Mouse (Mus musculus): ENCODE measurements around the gene Arnt. TPM values are rescaled to one million over a fixed set of nuclear protein-coding genes. Genes with fewer than 3 reads are reported as not detected.
"Not testable (repeated sequence)": the region's sequence is repeated elsewhere in the genome, so short reads cannot be mapped to it uniquely, and the experiment has no call there.

The Arnt gene
- polyA plus RNA-seq (2012; ENCODE audit: insufficient read depth, insufficient read length, low replicate concordance, missing spikeins), result 258 TPM in 1 of 2 replicates, not detected in the other

- WGBS, result under 1% methylated on average over 47 of the region's 47 CpGs
- TF ChIP-seq CTCF (IDR thresholded peaks at IDR 0.05; ENCODE audit: insufficient read depth, low read depth, low read length) (no peak), POLR2A (IDR thresholded peaks at IDR 0.05; ENCODE audit: insufficient read depth, low read depth, low read length) (peak; percentile 72; the same call in 1 of the 2 replicates)
- Histone ChIP-seq H3K27ac (ENCODE audit: insufficient read depth, low read depth, low read length) (peak within 1 kb of the TSS; percentile 61; the same call in 1 of the 2 replicates), H3K4me1 (ENCODE audit: control insufficient read depth, insufficient read depth, low read length) (peaks cover 4% of the 10 kb centered on the region), H3K4me3 (ENCODE audit: insufficient read depth, low read depth, low read length) (peak within 1 kb of the TSS; percentile 81)
These were observed at the start of gene Arnt for GRCm38 (mm10) chr3:95434136-95434982. Gene Arnt (plus strand): TSS chr3:95434388.

GRCm38 (mm10) chr3:95385401-95386075 is 48.6 kb upstream of the Arnt start:
- WGBS, result 77% methylated on average over 5 of the region's 5 CpGs
- Histone ChIP-seq H3K27ac (ENCODE audit: insufficient read depth, low read depth, low read length) (no peak overlapping the region), H3K4me1 (ENCODE audit: control insufficient read depth, insufficient read depth, low read length) (no peaks in the 10 kb centered on the region), H3K4me3 (ENCODE audit: insufficient read depth, low read depth, low read length) (no peak overlapping the region)
- TF ChIP-seq POLR2A (IDR thresholded peaks at IDR 0.05; ENCODE audit: insufficient read depth, low read depth, low read length) (no peak), CTCF (IDR thresholded peaks at IDR 0.05; ENCODE audit: insufficient read depth, low read depth, low read length) (no peak)

- WGBS, result 81% methylated on average over 4 of the region's 4 CpGs
- no peaks in the 10 kb centered on the region for H3K4me1 ChIP-seq (ENCODE audit: control insufficient read depth, insufficient read depth, low read length)
These were observed 39.8 kb upstream of the Arnt start for GRCm38 (mm10) chr3:95394385-95394784.

GRCm38 (mm10) chr3:95402741-95403140 is 31.4 kb upstream of the Arnt start, which contains the start of gene 4930558C23Rik:
Gene 4930558C23Rik (minus strand): TSS chr3:95402841.
- TF ChIP-seq CTCF (IDR thresholded peaks at IDR 0.05; ENCODE audit: insufficient read depth, low read depth, low read length), result no peak
- TF ChIP-seq POLR2A (IDR thresholded peaks at IDR 0.05; ENCODE audit: insufficient read depth, low read depth, low read length), result no peak
- no peak within 1 kb of the TSS for H3K4me3 ChIP-seq (ENCODE audit: insufficient read depth, low read depth, low read length)
- H3K4me1 ChIP-seq (ENCODE audit: control insufficient read depth, insufficient read depth, low read length), result no peaks in the 10 kb centered on the region
- no peak within 1 kb of the TSS for H3K27ac ChIP-seq (ENCODE audit: insufficient read depth, low read depth, low read length)
- 93% methylated on average over 3 of the region's 3 CpGs for WGBS

More at GRCm38 (mm10) chr3:95394385-95394784, 39.8 kb upstream of the Arnt start:
- TF ChIP-seq CTCF (IDR thresholded peaks at IDR 0.05; ENCODE audit: insufficient read depth, low read depth, low read length) (no peak), POLR2A (IDR thresholded peaks at IDR 0.05; ENCODE audit: insufficient read depth, low read depth, low read length) (no peak)
- no peak overlapping the region for H3K4me3 ChIP-seq (ENCODE audit: insufficient read depth, low read depth, low read length)
- H3K27ac ChIP-seq (ENCODE audit: insufficient read depth, low read depth, low read length), result no peak overlapping the region

GRCm38 (mm10) chr3:95407728-95408127 is 26.5 kb upstream of the Arnt start:
- WGBS, result 78% methylated on average over 1 of the region's 1 CpGs
- TF ChIP-seq POLR2A (IDR thresholded peaks at IDR 0.05; ENCODE audit: insufficient read depth, low read depth, low read length), result no peak
- TF ChIP-seq CTCF (IDR thresholded peaks at IDR 0.05; ENCODE audit: insufficient read depth, low read depth, low read length), result no peak
- Histone ChIP-seq H3K4me3 (ENCODE audit: insufficient read depth, low read depth, low read length) (no peak overlapping the region), H3K4me1 (ENCODE audit: control insufficient read depth, insufficient read depth, low read length) (no peaks in the 10 kb centered on the region), H3K27ac (ENCODE audit: insufficient read depth, low read depth, low read length) (no peak overlapping the region)

- no peak overlapping the region for H3K4me3 ChIP-seq (ENCODE audit: insufficient read depth, low read depth, low read length)
- no peaks in the 10 kb centered on the region for H3K4me1 ChIP-seq (ENCODE audit: control insufficient read depth, insufficient read depth, low read length)
- H3K27ac ChIP-seq (ENCODE audit: insufficient read depth, low read depth, low read length), result no peak overlapping the region
- 93% methylated on average over 2 of the region's 2 CpGs for WGBS
- TF ChIP-seq POLR2A (IDR thresholded peaks at IDR 0.05; ENCODE audit: insufficient read depth, low read depth, low read length) (no peak), CTCF (IDR thresholded peaks at IDR 0.05; ENCODE audit: insufficient read depth, low read depth, low read length) (no peak)
These were observed 25.3 kb upstream of the Arnt start for GRCm38 (mm10) chr3:95408852-95409251.

- no peak overlapping the region for H3K27ac ChIP-seq (ENCODE audit: insufficient read depth, low read depth, low read length)
- TF ChIP-seq POLR2A (IDR thresholded peaks at IDR 0.05; ENCODE audit: insufficient read depth, low read depth, low read length), result no peak
- no peak for TF ChIP-seq CTCF (IDR thresholded peaks at IDR 0.05; ENCODE audit: insufficient read depth, low read depth, low read length)
- WGBS, result 76% methylated on average over 1 of the region's 1 CpGs
- H3K4me1 ChIP-seq (ENCODE audit: control insufficient read depth, insufficient read depth, low read length), result no peaks in the 10 kb centered on the region
- no peak overlapping the region for H3K4me3 ChIP-seq (ENCODE audit: insufficient read depth, low read depth, low read length)
These were observed 21.9 kb upstream of the Arnt start for GRCm38 (mm10) chr3:95412268-95412667.

- Histone ChIP-seq H3K4me1 (ENCODE audit: control insufficient read depth, insufficient read depth, low read length) (no peaks in the 10 kb centered on the region), H3K27ac (ENCODE audit: insufficient read depth, low read depth, low read length) (no peak overlapping the region), H3K4me3 (ENCODE audit: insufficient read depth, low read depth, low read length) (no peak overlapping the region)
- no peak for TF ChIP-seq POLR2A (IDR thresholded peaks at IDR 0.05; ENCODE audit: insufficient read depth, low read depth, low read length)
- no peak for TF ChIP-seq CTCF (IDR thresholded peaks at IDR 0.05; ENCODE audit: insufficient read depth, low read depth, low read length)
- WGBS, result 95% methylated on average over 6 of the region's 6 CpGs
These were observed 16.3 kb upstream of the Arnt start for GRCm38 (mm10) chr3:95417866-95418265.

GRCm38 (mm10) chr3:95426476-95426875 is 7.7 kb upstream of the Arnt start:
- H3K4me3 ChIP-seq (ENCODE audit: insufficient read depth, low read depth, low read length); H3K27ac ChIP-seq (ENCODE audit: insufficient read depth, low read depth, low read length); H3K4me1 ChIP-seq (ENCODE audit: control insufficient read depth, insufficient read depth, low read length): not testable (repeated sequence)
- WGBS, result 93% methylated on average over 5 of the region's 5 CpGs

GRCm38 (mm10) chr3:95427117-95427890 is 6.9 kb upstream of the Arnt start:
- not testable (repeated sequence) for H3K4me1 ChIP-seq (ENCODE audit: control insufficient read depth, insufficient read depth, low read length); H3K27ac ChIP-seq (ENCODE audit: insufficient read depth, low read depth, low read length)
- 28% methylated on average over 16 of the region's 33 CpGs for WGBS
- peak overlapping the region; percentile 49 for H3K4me3 ChIP-seq (ENCODE audit: insufficient read depth, low read depth, low read length)

GRCm38 (mm10) chr3:95427891-95428238 is 6.3 kb upstream of the Arnt start:
- H3K4me1 ChIP-seq (ENCODE audit: control insufficient read depth, insufficient read depth, low read length); H3K27ac ChIP-seq (ENCODE audit: insufficient read depth, low read depth, low read length): not testable (repeated sequence)
- peak overlapping the region; percentile 49 for H3K4me3 ChIP-seq (ENCODE audit: insufficient read depth, low read depth, low read length)
- WGBS, result 17% methylated on average over 16 of the region's 21 CpGs

GRCm38 (mm10) chr3:95428423-95428822 is 5.8 kb upstream of the Arnt start:
- not testable (repeated sequence) for H3K4me3 ChIP-seq (ENCODE audit: insufficient read depth, low read depth, low read length); H3K4me1 ChIP-seq (ENCODE audit: control insufficient read depth, insufficient read depth, low read length); H3K27ac ChIP-seq (ENCODE audit: insufficient read depth, low read depth, low read length)
- 59% methylated on average over 4 of the region's 11 CpGs for WGBS

All from olfactory bulb, adult 2 months (tissue).